Mouse (Mus musculus) limb, embryonic 11.5 days (tissue): Measurements from ENCODE around the gene Pdia4. TPM values are rescaled to one million over a fixed set of nuclear protein-coding genes. Genes with fewer than 3 reads are reported as not detected.

ENCODE experiments used
- ATAC-seq: fragments of 200-750 bp; cut with Nextera tagmentation; 2 replicates; pipeline ENCODE4 v1.8.0; 2017; ENCODE audit warnings: low read depth; ENCODE audit not compliant: insufficient number of reproducible peaks, low FRiP score, low TSS enrichment
- DNase-seq: peaks from one replicate; pipeline ENCODE4 v3.0.0-alpha.2; 2015; ENCODE audit warnings: low spot score
- H3K27ac ChIP-seq: fragments of 300-500 bp; sonication (generic); replicated peaks from 2 replicates; pipeline ENCODE4 v1.5.1; 2014; ENCODE audit warnings: low read depth, mild to moderate bottlenecking, low read length
- H3K27me3 ChIP-seq: fragments of 300-500 bp; sonication (generic); 2 replicates; pipeline ENCODE4 v1.6.1; 2014; ENCODE audit warnings: mild to moderate bottlenecking, low read length, mixed read lengths; ENCODE audit not compliant: control insufficient read depth, insufficient read depth
- H3K36me3 ChIP-seq: fragments of 300-500 bp; sonication (generic); 2 replicates; pipeline ENCODE4 v1.6.1; 2014; ENCODE audit warnings: mild to moderate bottlenecking, low read length, moderate library complexity, mixed read lengths; ENCODE audit not compliant: control insufficient read depth, insufficient read depth
- H3K4me1 ChIP-seq: fragments of 300-500 bp; sonication (generic); 2 replicates; pipeline ENCODE4 v1.6.1; 2014; ENCODE audit warnings: low read length, mixed read lengths; ENCODE audit not compliant: control insufficient read depth, insufficient read depth
- H3K4me2 ChIP-seq: fragments of 300-500 bp; sonication (generic); 2 replicates; pipeline ENCODE4 v1.6.1; 2014; ENCODE audit warnings: low read depth, mild to moderate bottlenecking, moderate library complexity; ENCODE audit not compliant: severe bottlenecking
- H3K4me3 ChIP-seq: fragments of 300-500 bp; sonication (generic); 2 replicates; pipeline ENCODE4 v1.5.1; 2014; ENCODE audit warnings: low read depth, low read length
- H3K9ac ChIP-seq: fragments of 300-500 bp; sonication (generic); 2 replicates; pipeline ENCODE4 v1.6.1; 2014; ENCODE audit warnings: mild to moderate bottlenecking, low read length
- H3K9me3 ChIP-seq: fragments of 300-500 bp; sonication (generic); 2 replicates; pipeline ENCODE4 v1.6.1; 2016; ENCODE audit warnings: low read length; ENCODE audit not compliant: control insufficient read depth
- WGBS: fragments of 180-500 bp; shearing (Covaris S2); extraction: QIAGEN DNeasy Blood & Tissue Kit; methylation state at CpG from one replicate; pipeline ENCODE4 v1.1.7; 2014; 5-methylcytosine and 5-hydroxymethylcytosine counted together
- polyA plus RNA-seq: library from polyadenylated mRNA; unstranded; fragments of >200 nt; fragmentation: Nextera tagmentation; extraction: Ambion mirVana; gene quantifications from 2 replicates; pipeline ENCODE4 v1.2.1, GENCODE M21; 2014

Pdia4 gene
- polyA plus RNA-seq, 1 experiment from 2014 or later, result 322 TPM

DNA sequence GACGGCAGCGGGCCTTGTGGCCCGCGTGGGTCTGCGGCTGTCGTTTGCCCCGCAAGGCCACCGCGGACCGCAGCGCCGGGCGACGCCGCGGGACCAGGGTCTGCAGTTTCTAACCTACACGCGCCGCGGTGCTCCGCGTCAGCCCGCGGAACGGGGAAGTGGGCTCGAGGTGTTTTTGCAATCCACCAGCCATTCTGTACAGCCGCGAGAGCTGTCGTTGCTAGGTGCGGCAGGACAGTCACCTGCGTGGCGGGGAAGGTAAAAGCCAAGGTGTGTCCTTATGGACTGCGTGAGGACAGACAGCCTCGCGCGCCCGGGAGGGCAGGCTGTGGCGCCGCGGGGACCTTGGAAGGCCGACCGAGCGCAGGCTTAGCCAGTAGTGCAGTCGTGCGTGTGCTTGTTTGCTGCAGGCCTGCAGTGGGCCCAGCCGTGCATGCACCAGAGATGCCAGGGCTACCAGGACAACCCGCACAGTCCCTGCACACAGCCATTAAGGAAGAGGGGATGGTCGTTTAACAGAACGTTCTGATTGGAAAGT, 22.8 kb upstream of the Pdia4 start:
- no peaks in the 10 kb centered on the region for H3K27me3 ChIP-seq

DNA sequence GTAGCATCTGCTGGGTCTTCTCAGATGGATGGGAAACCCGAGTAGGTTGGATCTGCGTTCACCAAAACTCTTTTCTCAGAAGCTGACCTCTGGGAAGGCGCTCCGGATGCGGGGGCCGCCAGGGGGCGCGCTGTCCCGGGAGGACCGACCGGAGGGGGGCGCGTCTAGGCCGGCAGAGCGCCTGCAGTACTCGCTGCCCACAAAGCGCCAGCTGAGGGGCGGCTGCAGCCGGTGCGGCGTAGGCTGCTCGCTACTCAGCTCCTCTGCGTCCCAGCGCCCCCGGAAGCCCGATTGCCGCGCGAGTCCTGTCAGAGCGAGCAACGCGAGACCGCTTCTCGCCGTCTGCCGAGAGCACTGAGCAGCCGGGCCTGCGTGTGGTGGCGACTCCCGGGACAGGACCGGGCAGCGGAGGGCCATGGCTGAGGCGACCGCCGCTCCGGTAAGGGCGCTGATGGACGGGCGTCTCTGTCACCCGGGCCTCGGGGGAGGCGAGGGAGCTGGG, 22.3 kb upstream of the Pdia4 start, which contains the start of gene Zfp398:
Gene Zfp398 (plus strand): TSS at position 180 of the 502 bp plus-strand sequence.
- Histone ChIP-seq H3K4me3 (peak within 1 kb of the TSS; percentile 93), H3K4me2 (peak within 1 kb of the TSS; percentile 75), H3K27me3 (no peaks in the 10 kb centered on the region), H3K4me1 (no peaks in the 10 kb centered on the region), H3K27ac (peak within 1 kb of the TSS; percentile 73), H3K9ac (peak within 1 kb of the TSS; percentile 91), H3K36me3 (0 out of 2 replicates have a peak, but pooled peaks cover 2% of the 10 kb centered on the region), H3K9me3 (no peaks in the 10 kb centered on the region)
- ATAC-seq (peak; percentile 92), DNase-seq (peak; percentile 98)
- 0% methylated on average over 49 of the region's 52 CpGs for WGBS

More for the DNA sequence above, 22.8 kb upstream of the Pdia4 start:
- H3K4me2 ChIP-seq, result peak overlapping the region; percentile 75
- under 1% methylated on average over 49 of the region's 49 CpGs for whole genome bisulfite sequencing
- H3K9ac ChIP-seq, result peak overlapping the region; percentile 91
- no peaks in the 10 kb centered on the region for H3K4me1 ChIP-seq
- H3K4me3 ChIP-seq, result peak overlapping the region; percentile 93
- peak; percentile 66 for DNase-seq
- 0 out of 2 replicates have a peak, but pooled peaks cover 2% of the 10 kb centered on the region for H3K36me3 ChIP-seq
- peak overlapping the region; percentile 73 for H3K27ac ChIP-seq
- H3K9me3 ChIP-seq, result no peaks in the 10 kb centered on the region
- ATAC-seq, result peak; percentile 70

DNA sequence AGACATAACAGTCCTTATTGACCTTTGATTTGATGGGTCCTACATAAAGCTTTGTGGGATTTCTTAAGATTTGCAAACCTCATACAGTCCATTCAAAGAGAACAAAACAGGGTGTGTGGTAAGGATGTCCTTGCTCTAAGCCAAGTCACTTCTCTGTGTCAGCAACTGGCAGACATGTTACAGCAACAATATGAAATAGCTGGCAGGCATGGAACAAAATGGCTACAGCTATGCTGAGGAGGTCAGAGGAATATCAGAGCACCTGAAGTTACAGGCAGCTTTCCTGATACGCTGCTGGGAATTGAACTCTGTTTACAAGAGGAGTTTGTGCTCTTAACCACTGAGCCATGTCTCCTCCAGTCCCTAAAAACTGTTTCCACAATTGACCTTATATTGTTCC, 19.0 kb upstream of the Pdia4 start:
- no peak overlapping the region for H3K9ac ChIP-seq
- no peaks in the 10 kb centered on the region for H3K4me1 ChIP-seq
- H3K36me3 ChIP-seq, result no peaks in the 10 kb centered on the region
- H3K9me3 ChIP-seq, result no peaks in the 10 kb centered on the region
- no peaks in the 10 kb centered on the region for H3K27me3 ChIP-seq
- H3K27ac ChIP-seq, result no peak overlapping the region
- H3K4me3 ChIP-seq, result no peak overlapping the region
- DNase-seq, result no peak
- no peak overlapping the region for H3K4me2 ChIP-seq
- 85% methylated on average over 1 of the region's 1 CpGs for WGBS
- no peak for ATAC-seq

DNA sequence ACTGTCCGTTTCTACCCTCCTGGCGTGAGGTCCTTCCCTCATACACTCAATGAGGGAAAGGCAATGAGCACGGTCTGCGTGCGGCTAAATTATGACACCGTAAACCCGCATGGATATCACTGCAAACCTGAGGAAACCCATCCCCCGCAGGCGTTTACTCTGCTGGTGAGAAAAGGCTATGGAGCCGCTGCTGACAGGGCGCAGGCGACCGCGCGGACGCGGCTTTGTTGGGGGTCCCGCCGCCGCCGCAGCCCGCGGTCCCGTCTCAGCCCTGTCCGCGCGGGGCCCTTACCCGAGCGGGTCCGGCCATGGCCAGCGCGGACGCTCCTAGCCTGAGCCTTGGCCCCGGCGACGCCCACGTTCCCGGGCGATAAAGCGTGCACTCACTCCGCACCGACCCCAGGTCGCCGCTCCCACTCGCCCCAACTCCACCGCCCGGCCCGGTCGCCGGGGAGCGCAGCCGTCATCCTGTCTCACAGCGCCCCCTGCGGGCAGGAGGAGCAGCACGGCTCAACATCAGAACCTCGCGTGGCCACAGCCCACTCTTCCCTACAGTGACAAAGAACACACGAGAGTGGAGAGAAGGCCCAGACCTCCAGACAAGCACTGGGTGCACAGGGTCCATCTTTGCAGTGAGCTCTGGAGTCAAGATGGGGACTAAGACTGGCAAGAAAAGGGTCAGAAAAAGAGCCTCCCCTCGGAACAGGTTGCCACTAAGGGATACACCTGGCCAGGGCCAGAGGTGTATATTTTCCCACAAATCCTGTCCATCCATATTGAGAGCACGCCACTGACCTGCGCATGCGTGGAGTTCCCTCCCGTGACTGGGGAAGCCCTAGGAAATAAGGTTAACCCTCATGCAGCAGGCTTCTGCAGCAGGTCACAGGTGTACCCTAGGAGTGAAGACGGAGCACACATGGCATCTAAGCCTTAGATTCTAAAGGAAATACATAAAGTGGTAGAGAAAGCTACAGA, 17.2 kb upstream of the Pdia4 start, which contains the start of gene Zfp786:
Gene Zfp786 (minus strand): TSS at position 764 of the 975 bp plus-strand sequence.
- H3K4me2 ChIP-seq, result peak within 1 kb of the TSS; percentile 54
- peak within 1 kb of the TSS; percentile 67 for H3K4me3 ChIP-seq
- peak within 1 kb of the TSS; percentile 80 for H3K9ac ChIP-seq
- WGBS, result 2% methylated on average over 64 of the region's 64 CpGs
- peak; percentile 96 for DNase-seq
- 0 out of 2 replicates have a peak within 1 kb of the TSS, but pooled peaks have one; percentile 47 for H3K27ac ChIP-seq
- no peaks in the 10 kb centered on the region for H3K27me3 ChIP-seq
- peak; percentile 88 for ATAC-seq
- no peaks in the 10 kb centered on the region for H3K36me3 ChIP-seq
- no peaks in the 10 kb centered on the region for H3K9me3 ChIP-seq
- no peaks in the 10 kb centered on the region for H3K4me1 ChIP-seq

DNA sequence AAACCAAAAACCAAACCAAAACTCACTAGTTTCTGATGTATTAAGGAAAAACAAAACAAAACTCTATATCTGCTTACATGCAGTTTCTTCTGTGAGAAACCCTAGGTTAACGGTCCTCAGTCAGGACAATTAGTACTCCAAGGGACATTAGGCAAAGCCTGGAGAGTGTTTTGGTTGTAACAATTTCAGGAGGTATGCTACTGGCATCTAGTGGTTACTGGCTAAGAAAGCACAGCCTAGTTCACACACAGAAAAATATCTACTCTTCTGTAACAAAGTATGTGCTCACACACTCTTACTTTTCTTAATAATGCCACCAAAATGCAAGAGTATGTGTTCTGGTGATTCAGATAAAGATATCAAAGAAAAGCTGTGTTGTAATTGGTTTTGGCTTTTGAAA, 15.7 kb upstream of the Pdia4 start:
- WGBS, result 23% methylated on average over 1 of the region's 1 CpGs
- no peak overlapping the region for H3K4me2 ChIP-seq

DNA sequence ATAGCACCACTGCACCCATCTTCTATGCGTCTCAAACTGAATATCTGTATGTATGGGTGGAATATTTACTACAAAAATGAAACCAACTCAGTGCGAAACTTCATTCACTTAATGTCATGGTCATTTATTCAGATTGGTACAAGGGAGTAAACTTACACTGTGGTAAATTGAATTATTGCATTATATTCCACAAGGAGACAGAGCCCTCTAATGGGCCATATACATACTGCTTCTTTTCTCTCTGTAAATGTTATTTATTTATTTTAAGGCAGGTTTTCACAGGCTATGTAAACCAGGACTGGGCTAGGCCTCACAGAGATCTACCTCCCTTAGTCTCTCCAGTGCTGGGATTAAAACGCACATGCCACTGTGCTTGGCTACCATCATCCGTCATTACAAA, 14.2 kb upstream of the Pdia4 start:
- H3K9ac ChIP-seq, result no peak overlapping the region
- H3K27me3 ChIP-seq, result no peaks in the 10 kb centered on the region
- H3K4me3 ChIP-seq, result no peak overlapping the region
- WGBS, result 94% methylated on average over 4 of the region's 4 CpGs
- H3K27ac ChIP-seq, result no peak overlapping the region
- DNase-seq, result no peak
- H3K36me3 ChIP-seq, result no peaks in the 10 kb centered on the region
- no peaks in the 10 kb centered on the region for H3K9me3 ChIP-seq
- H3K4me2 ChIP-seq, result no peak overlapping the region
- no peak for ATAC-seq
- H3K4me1 ChIP-seq, result no peaks in the 10 kb centered on the region

More for the DNA sequence above, 15.7 kb upstream of the Pdia4 start:
- Histone ChIP-seq H3K4me3 (no peak overlapping the region), H3K36me3 (no peaks in the 10 kb centered on the region), H3K27me3 (no peaks in the 10 kb centered on the region), H3K27ac (no peak overlapping the region), H3K9me3 (no peaks in the 10 kb centered on the region), H3K9ac (no peak overlapping the region), H3K4me1 (no peaks in the 10 kb centered on the region)
- ATAC-seq (no peak), DNase-seq (no peak)

DNA sequence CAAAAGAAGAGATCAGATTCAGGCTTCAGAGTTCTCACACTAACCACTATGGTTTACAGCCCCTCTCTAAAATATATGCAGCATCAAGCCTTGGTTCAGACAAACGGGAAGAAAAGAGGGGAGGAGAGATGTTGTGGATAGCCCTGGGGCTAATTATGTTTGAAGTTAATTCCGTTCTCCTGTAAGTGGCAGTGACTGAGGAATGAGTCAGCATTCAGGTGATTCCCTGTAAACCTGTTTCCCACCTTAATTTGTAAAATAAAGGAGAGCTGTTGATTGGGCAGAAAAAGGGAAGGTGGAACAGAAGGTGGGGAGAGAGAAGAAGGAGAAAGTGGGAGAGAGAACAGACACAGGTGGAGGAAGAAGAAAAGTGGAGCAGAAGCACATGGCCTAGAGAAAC, 11.0 kb upstream of the Pdia4 start:
- ATAC-seq (no peak), DNase-seq (no peak)
- H3K4me1 ChIP-seq, result no peaks in the 10 kb centered on the region
- no peak overlapping the region for H3K27ac ChIP-seq
- H3K4me3 ChIP-seq, result no peak overlapping the region
- H3K36me3 ChIP-seq, result peaks cover 5% of the 10 kb centered on the region; the same call in 1 of the 2 replicates
- H3K4me2 ChIP-seq, result no peak overlapping the region
- WGBS, result 61% methylated on average over 2 of the region's 2 CpGs
- H3K9me3 ChIP-seq, result no peaks in the 10 kb centered on the region
- no peaks in the 10 kb centered on the region for H3K27me3 ChIP-seq
- H3K9ac ChIP-seq, result no peak overlapping the region

DNA sequence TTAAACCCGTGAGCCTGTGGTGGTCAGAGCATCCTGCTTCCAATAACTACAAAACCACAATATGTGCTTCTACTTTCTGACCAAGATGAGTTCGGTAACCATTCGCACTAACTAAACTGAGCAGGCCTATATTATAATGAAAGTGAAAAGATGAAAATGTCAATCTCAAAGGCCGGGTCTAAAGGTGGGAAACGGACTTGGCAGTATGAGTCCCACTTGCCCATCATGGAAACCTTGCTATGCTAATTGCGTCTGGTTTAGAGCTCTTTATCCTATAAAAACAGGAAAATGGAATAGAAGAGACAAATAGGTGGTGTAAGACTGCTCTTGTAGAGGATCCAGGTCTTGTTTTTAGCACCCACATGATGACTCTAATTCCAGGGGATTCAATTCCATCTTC, 8.5 kb upstream of the Pdia4 start:
- Histone ChIP-seq H3K4me2 (no peak overlapping the region), H3K27me3 (no peaks in the 10 kb centered on the region), H3K36me3 (peaks cover 5% of the 10 kb centered on the region; the same call in 1 of the 2 replicates), H3K9ac (no peak overlapping the region), H3K27ac (no peak overlapping the region), H3K4me3 (no peak overlapping the region), H3K9me3 (no peaks in the 10 kb centered on the region), H3K4me1 (no peaks in the 10 kb centered on the region)
- WGBS, result 92% methylated on average over 6 of the region's 6 CpGs
- ATAC-seq, result no peak
- no peak for DNase-seq
